Mouse (Mus musculus) thymus, adult 18-20 months (tissue): ENCODE data around the gene Snrnp27.

Experiments
- DNase-seq, 2 experiments: peaks; one replicate each; pipeline ENCODE4 v3.0.0; 2022; ENCODE audit warnings: mixed read lengths in 2 of 2

The Snrnp27 gene

GRCm38 (mm10) chr6:86660161-86660877, 24.0 kb downstream of the Snrnp27 start:
- DNase-seq: no peak

- DNase-seq: no peak
Measured at GRCm38 (mm10) chr6:86658501-86658900, 25.8 kb downstream of the Snrnp27 start.

- DNase-seq: no peak
Measured at GRCm38 (mm10) chr6:86654270-86654916, 29.9 kb downstream of the Snrnp27 start.

- DNase-seq: no peak
Measured at GRCm38 (mm10) chr6:86653026-86653425, 31.3 kb downstream of the Snrnp27 start.

- DNase-seq: no peak
Measured at GRCm38 (mm10) chr6:86646143-86646542, 38.2 kb downstream of the Snrnp27 start.

- DNase-seq: no peak
Measured at GRCm38 (mm10) chr6:86645551-86645950, 38.8 kb downstream of the Snrnp27 start.

- no peak for DNase-seq
Measured at GRCm38 (mm10) chr6:86644775-86645400, 39.4 kb downstream of the Snrnp27 start.

- DNase-seq: no peak
Measured at GRCm38 (mm10) chr6:86641716-86642115, 42.6 kb downstream of the Snrnp27 start.

- DNase-seq: no peak
Measured at GRCm38 (mm10) chr6:86640776-86641175, 43.5 kb downstream of the Snrnp27 start.

GRCm38 (mm10) chr6:86640161-86640560, 44.2 kb downstream of the Snrnp27 start:
- no peak for DNase-seq

- no peak for DNase-seq
Measured at GRCm38 (mm10) chr6:86639180-86640160, 44.9 kb downstream of the Snrnp27 start.

- no peak for DNase-seq
Measured at GRCm38 (mm10) chr6:86638434-86638833, 45.9 kb downstream of the Snrnp27 start.

GRCm38 (mm10) chr6:86637860-86638259, 46.5 kb downstream of the Snrnp27 start:
- DNase-seq: no peak

GRCm38 (mm10) chr6:86637171-86637835, 47.0 kb downstream of the Snrnp27 start:
- DNase-seq: no peak

GRCm38 (mm10) chr6:86636495-86636894, 47.8 kb downstream of the Snrnp27 start:
- DNase-seq: no peak

- DNase-seq: no peak
Measured at GRCm38 (mm10) chr6:86630141-86630540, 54.2 kb downstream of the Snrnp27 start.

- no peak for DNase-seq
Measured at GRCm38 (mm10) chr6:86627946-86628345, 56.4 kb downstream of the Snrnp27 start, which contains the start of gene Asprv1. Gene Asprv1 (plus strand): TSS chr6:86628164.
